Mouse (Mus musculus) G1E-ER4 (cell line): ENCODE results near the gene Gm11077. TPM values are rescaled to one million over a fixed set of nuclear protein-coding genes. Genes with fewer than 3 reads are reported as not detected.

Source experiments
- GATA1 ChIP-seq: IDR thresholded peaks from one replicate; pipeline ENCODE4 v1.8.0; 2012; ENCODE audit warnings: low read length, inconsistent platforms
- polyA plus RNA-seq: library from polyadenylated mRNA; stranded (reverse); fragments of >175 nt; gene quantifications from 2 replicates; pipeline ENCODE4 v1.2.3, GENCODE M21; 2012

Gm11077 gene
- polyA plus RNA-seq, 1 experiment, result not detected

DNA sequence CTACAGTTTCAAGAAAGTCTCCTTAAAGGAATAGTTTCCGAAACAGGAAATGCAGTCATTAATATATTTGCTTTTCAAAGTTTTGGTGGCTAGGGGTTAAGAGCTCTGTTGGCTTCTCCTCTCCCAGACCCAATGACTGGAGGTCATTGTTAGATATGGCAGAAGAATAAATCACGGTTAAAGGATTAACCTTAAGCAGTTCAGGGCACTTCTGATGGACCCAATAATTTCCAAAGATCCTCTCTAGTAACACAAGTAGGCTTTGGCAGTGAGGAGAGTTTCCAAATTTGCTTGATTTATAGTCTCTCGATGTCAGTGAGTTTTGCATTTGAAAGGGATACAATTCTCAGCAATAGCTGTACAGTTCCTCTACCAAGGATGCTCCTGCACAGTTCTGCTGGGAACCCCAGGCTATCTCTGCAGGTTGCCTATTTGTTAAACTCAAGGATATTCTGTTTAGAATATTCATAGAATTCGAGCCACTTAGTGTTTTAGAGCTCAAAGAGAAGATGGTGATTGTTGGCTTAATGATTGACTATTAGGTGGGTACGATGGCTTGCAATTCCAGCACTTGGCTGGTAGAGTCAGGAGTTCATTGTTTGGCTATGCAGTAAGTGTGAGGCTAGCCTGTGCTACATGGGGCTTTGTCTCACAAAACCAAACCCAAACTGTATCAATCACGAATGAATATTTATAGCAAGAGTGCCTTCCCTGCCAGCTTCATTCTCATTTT is 1.8 kb downstream of the Gm11077 start:
- TF ChIP-seq GATA1, result no peak

- TF ChIP-seq GATA1, result no peak
Measured at GRCm38 (mm10) chr6:140731402-140731730, 2.3 kb downstream of the Gm11077 start.

DNA sequence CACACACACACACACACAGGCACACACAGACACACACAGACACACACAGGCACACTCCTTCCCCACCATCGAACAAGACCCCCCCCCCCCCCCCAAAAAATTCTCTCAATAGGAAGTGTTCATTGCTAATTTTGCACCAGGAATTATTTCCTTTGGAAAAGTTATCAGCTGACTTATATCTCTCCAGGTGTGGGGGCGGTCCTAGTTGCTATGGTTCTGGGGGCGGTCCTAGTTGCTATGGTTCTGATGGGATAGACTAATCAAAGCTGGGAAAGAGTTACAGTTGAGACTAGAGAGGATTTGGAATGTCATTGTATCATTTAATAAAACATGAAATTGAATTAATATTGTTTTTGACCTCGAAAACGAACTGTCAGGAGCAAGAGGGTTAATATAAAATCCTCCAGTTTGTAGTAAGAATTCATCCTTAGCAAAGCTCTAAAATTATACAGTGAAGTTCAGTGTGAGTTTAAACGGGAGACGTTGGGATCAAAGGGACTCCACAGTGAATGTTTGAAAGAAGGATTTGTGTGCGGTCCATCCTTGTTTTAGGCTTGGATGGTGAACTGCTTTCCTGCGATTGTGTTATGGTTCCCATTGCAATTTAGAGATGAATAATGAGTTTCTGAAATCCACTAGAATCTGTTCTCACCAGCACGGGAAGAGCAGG is 4.0 kb downstream of the Gm11077 start:
- TF ChIP-seq GATA1, result no peak

- no peak for TF ChIP-seq GATA1
Measured at GRCm38 (mm10) chr6:140733641-140733986, 4.5 kb downstream of the Gm11077 start.

GRCm38 (mm10) chr6:140745586-140745985 is 16.5 kb downstream of the Gm11077 start:
- TF ChIP-seq GATA1, result no peak

DNA sequence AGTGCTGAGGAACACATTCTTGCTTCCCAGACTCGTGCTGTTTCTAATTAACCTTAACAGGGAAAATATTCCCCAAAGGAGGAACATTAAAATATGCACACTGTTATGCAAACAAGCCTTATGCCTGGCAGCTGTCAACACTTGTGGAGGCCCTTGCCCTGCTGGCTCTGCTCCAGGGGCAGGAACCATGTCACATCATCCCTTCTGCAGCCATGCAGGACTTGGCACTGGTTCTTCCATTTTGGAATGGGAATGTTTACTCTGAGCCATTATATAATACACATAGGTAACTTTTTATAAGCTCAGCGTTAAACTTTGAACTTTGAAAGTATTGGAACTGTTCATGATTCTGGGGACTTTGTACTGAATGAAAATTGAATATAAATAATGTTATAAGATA is 18.5 kb downstream of the Gm11077 start:
- no peak for TF ChIP-seq GATA1

GRCm38 (mm10) chr6:140750371-140751080 is 21.4 kb downstream of the Gm11077 start:
- no peak for TF ChIP-seq GATA1

GRCm38 (mm10) chr6:140766365-140766764 is 37.3 kb downstream of the Gm11077 start:
- no peak for TF ChIP-seq GATA1

- TF ChIP-seq GATA1, result no peak
Measured at GRCm38 (mm10) chr6:140767237-140767636, 38.2 kb downstream of the Gm11077 start.

GRCm38 (mm10) chr6:140768180-140768579 is 39.1 kb downstream of the Gm11077 start:
- no peak for TF ChIP-seq GATA1

DNA sequence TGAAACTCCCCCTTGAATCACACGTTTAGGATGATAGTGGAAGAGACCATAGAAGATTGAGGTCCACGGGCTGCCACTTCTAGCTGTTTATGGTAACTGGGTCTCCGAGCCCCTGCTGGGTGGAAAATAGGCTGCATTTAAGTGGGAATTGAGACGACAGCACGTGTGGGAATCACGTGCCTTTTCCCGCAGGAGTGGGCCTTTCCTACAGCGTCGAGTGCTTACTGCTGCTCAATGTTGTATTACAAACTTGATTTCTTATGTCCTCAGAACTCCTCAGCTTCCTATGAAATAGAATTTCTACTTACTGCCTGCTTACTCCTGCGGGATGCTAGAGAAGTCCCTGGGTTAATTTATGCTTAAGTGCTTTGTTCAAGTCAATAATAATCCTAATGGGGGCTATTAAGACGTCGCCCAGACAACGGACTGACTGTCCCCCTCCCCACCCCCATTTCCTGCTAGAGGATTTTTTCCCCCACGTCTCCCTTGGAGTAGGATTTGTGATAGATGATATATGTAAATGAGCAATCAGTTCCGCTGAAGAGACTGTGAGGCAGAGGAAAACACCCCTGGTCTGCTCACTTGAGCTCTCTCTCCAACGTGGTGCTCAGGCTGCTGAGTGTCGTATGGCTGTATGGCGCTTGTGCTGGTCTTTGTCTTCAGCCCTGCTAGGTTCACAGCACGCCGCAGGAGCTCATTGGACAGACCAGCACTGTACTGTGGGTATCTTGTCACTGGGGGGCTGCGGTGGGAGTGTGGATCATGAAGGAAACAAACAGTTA is 40.0 kb downstream of the Gm11077 start:
- no peak for TF ChIP-seq GATA1

GRCm38 (mm10) chr6:140776274-140776673 is 47.2 kb downstream of the Gm11077 start:
- no peak for TF ChIP-seq GATA1

GRCm38 (mm10) chr6:140782524-140782923 is 53.4 kb downstream of the Gm11077 start:
- no peak for TF ChIP-seq GATA1

DNA sequence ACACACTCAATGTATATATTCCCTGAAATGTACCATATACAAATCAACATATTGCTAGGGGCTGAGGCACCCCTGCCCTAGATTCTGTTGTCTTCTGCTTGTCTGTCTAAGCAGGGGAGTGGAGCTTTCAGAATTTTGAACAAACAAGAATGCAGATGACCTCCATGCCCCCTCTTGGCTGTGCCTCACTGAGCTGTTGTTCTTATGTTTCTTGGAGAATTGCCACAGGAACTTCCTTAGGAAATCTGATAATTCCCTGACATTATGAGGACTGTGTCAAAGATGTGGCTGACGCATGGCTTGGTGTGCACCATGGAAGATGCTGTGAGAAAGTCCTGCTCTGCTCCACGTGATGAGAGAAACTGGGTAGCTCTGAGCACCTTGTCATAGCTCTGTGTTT is 57.0 kb downstream of the Gm11077 start:
- TF ChIP-seq GATA1, result no peak

GRCm38 (mm10) chr6:140789850-140790249 is 60.8 kb downstream of the Gm11077 start:
- TF ChIP-seq GATA1, result no peak
